Mouse (Mus musculus) heart, embryonic 11.5 days (tissue): ENCODE data around the gene Urb1. TPM values are rescaled to one million over a fixed set of nuclear protein-coding genes. Genes with fewer than 3 reads are reported as not detected.

Experiments
- ATAC-seq: fragments of 200-750 bp; cut with Nextera tagmentation; replicated peaks from 2 replicates; pipeline ENCODE4 v1.8.0; 2017; ENCODE audit warnings: moderate library complexity; ENCODE audit not compliant: insufficient number of reproducible peaks, low FRiP score, low TSS enrichment
- H3K27ac ChIP-seq: fragments of 300-500 bp; sonication (generic); 2 replicates; pipeline ENCODE4 v1.5.1; 2014; ENCODE audit warnings: mild to moderate bottlenecking, low read depth, low read length
- H3K27me3 ChIP-seq: fragments of 300-500 bp; sonication (generic); 2 replicates; pipeline ENCODE4 v1.6.1; 2014; ENCODE audit warnings: mild to moderate bottlenecking, low read length, mixed read lengths; ENCODE audit not compliant: control insufficient read depth, insufficient read depth
- H3K36me3 ChIP-seq: fragments of 300-500 bp; sonication (generic); 2 replicates; pipeline ENCODE4 v1.6.1; 2014; ENCODE audit warnings: mild to moderate bottlenecking, low read length, moderate library complexity, mixed read lengths; ENCODE audit not compliant: control insufficient read depth, insufficient read depth
- H3K4me1 ChIP-seq: fragments of 300-500 bp; sonication (generic); 2 replicates; pipeline ENCODE4 v1.6.1; 2014; ENCODE audit warnings: low read length; ENCODE audit not compliant: control insufficient read depth, insufficient read depth
- H3K4me2 ChIP-seq: fragments of 300-500 bp; sonication (generic); 2 replicates; pipeline ENCODE4 v1.6.1; 2014; ENCODE audit warnings: mild to moderate bottlenecking, moderate library complexity
- H3K4me3 ChIP-seq: fragments of 300-500 bp; sonication (generic); 2 replicates; pipeline ENCODE4 v1.5.1; 2014; ENCODE audit warnings: low read depth, low read length
- H3K9ac ChIP-seq: fragments of 300-500 bp; sonication (generic); 2 replicates; pipeline ENCODE4 v1.6.1; 2014; ENCODE audit warnings: mild to moderate bottlenecking, low read depth, low read length, moderate library complexity
- H3K9me3 ChIP-seq: fragments of 300-500 bp; sonication (generic); replicated peaks from 2 replicates; pipeline ENCODE4 v1.6.1; 2016; ENCODE audit warnings: low read length; ENCODE audit not compliant: control insufficient read depth
- WGBS: fragments of 180-500 bp; shearing (Covaris S2); extraction: QIAGEN DNeasy Blood & Tissue Kit; methylation state at CpG from one replicate; pipeline ENCODE4 v1.1.7; 2014; ENCODE audit not compliant: insufficient replicate concordance; 5-methylcytosine and 5-hydroxymethylcytosine counted together
- polyA plus RNA-seq: library from polyadenylated mRNA; unstranded; fragments of >200 nt; fragmentation: Nextera tagmentation; extraction: Ambion mirVana; gene quantifications from 2 replicates; pipeline ENCODE4 v1.2.1, GENCODE M21; 2014

Urb1 gene
- polyA plus RNA-seq, 1 experiment from 2014 or later: 9.9 TPM

DNA sequence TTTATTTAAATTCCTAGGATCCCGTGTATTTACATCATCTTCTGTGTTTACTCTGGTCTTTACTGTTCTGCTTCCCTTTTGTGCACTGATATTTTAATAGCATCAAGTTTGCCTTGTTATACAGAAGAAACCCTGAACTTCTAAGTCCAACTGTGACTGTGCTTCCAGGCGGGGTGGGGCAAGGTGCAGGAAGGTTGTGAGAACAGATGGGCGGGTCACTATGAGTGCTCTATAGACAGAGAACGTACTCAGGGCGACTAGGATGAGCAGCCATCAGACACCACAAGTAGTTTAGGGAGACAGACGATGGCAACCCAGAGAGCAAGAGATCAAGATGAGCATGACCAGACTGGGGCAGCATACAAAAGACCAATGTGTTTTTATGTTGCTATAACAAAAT lies 10.1 kb upstream of the Urb1 start:
- no peaks in the 10 kb centered on the region for H3K4me1 ChIP-seq
- H3K9ac ChIP-seq: no peak overlapping the region
- no peak overlapping the region for H3K27ac ChIP-seq
- no peaks in the 10 kb centered on the region for H3K36me3 ChIP-seq
- no peak for ATAC-seq
- H3K9me3 ChIP-seq: no peaks in the 10 kb centered on the region
- H3K4me2 ChIP-seq: no peak overlapping the region
- H3K27me3 ChIP-seq: no peaks in the 10 kb centered on the region
- WGBS: 66% methylated on average over 6 of the region's 6 CpGs
- no peak overlapping the region for H3K4me3 ChIP-seq

DNA sequence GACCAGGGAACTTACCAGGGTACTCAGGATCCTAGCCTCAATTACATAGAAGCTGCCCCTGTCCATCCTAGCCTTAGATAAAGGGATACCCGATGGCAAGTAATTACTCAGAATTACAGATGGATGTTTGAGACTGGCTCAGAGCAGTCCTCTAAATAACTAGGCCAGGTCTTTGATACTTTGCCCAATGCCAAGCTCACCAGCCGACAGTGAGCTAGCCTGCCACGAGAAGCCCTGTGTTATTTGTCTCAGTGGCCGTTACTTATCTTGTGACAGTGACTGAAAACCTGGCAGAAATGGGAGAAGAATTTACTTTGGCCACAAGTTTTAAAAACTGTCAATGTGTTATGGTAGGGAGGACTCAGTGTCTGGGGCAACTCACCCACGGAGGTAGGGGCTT lies 1.9 kb upstream of the Urb1 start:
- peaks cover 11% of the 10 kb centered on the region for H3K4me1 ChIP-seq
- 72% methylated on average over 5 of the region's 5 CpGs for whole genome bisulfite sequencing
- no peaks in the 10 kb centered on the region for H3K36me3 ChIP-seq
- H3K9ac ChIP-seq: no peak overlapping the region
- H3K27me3 ChIP-seq: 0 out of 2 replicates have a peak, but pooled peaks cover 2% of the 10 kb centered on the region
- H3K4me2 ChIP-seq: no peak overlapping the region
- no peak overlapping the region for H3K27ac ChIP-seq
- no peak for ATAC-seq
- H3K4me3 ChIP-seq: no peak overlapping the region
- no peaks in the 10 kb centered on the region for H3K9me3 ChIP-seq

DNA sequence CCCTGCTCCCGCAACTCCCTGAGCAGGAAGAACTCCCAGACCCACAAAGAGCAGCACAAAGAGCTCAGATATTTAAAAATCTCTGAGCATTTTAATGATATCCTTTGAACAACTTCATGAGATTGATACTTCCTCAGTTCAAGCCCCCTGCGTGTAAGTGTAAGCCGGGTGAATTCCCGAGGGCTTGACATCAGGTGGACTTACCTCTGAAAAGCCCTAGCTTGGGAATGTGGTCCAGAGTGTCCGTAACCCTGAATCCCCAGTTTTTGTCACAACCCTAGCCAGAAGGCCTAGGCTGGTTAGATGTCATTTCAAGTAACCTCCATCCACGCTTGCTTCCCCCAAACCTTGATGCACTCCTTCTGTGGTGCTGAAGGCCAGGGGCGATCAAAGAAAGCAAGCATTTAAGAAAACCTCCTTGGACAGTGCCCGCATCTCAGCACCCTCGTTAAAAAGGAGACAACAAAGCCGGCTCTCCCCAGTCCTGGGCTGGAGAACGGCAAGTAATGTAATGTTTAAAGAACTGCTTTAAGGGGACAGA lies 573 bp upstream of the Urb1 start:
- H3K4me2 ChIP-seq: peak overlapping the region; percentile 64
- no peaks in the 10 kb centered on the region for H3K36me3 ChIP-seq
- H3K4me3 ChIP-seq: peak overlapping the region; percentile 78
- no peaks in the 10 kb centered on the region for H3K9me3 ChIP-seq
- 0 out of 2 replicates have a peak, but pooled peaks cover 2% of the 10 kb centered on the region for H3K27me3 ChIP-seq
- peak overlapping the region; percentile 16; the same call in 1 of the 2 replicates for H3K27ac ChIP-seq
- H3K9ac ChIP-seq: peak overlapping the region; percentile 52
- H3K4me1 ChIP-seq: peaks cover 11% of the 10 kb centered on the region
- ATAC-seq: no peak
- 47% methylated on average over 11 of the region's 11 CpGs for WGBS

DNA sequence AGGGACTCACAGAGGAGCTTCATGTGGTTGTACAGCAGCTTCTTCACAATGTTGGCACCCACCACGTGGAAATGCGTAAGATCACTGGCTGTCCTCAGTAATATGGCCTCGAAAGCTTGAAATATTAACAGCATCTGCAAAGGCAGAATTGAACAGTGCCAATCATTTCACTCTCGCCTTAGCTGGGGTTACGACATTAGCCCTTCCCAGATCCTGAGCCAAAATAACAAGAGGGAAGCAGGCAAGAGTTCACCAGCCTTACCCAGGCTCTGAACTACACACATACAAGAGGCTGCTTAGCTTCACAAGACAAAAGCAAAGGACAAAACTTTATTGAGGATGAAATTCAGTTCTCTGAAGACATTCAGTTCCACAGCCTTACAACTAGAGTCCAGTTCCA lies 5.7 kb downstream of the Urb1 start:
- peaks cover 2% of the 10 kb centered on the region; the same call in 1 of the 2 replicates for H3K36me3 ChIP-seq
- no peak for ATAC-seq
- H3K9me3 ChIP-seq: no peaks in the 10 kb centered on the region
- WGBS: 93% methylated on average over 5 of the region's 5 CpGs
- no peak overlapping the region for H3K4me2 ChIP-seq
- H3K9ac ChIP-seq: no peak overlapping the region
- no peak overlapping the region for H3K27ac ChIP-seq
- no peaks in the 10 kb centered on the region for H3K27me3 ChIP-seq
- H3K4me1 ChIP-seq: peaks cover 12% of the 10 kb centered on the region
- no peak overlapping the region for H3K4me3 ChIP-seq

DNA sequence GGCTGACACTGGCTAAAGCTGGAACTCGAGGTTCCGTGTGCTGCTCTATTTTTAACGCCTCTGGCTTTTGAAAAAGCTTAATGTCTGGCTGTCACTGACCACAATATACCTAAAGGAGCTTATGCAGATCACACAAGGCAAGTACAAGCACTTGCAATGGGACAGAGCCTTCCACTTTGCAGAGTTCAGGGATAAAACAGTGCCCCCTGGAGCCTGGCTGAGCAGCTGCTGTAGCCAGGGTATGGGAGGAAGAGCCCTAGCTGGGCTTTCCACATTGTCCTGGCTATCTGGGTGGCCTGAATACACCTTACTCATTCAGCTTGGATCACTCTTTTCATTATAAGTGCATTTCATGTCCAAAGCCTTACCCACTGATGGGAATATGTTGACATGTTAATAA lies 8.3 kb downstream of the Urb1 start:
- no peak overlapping the region for H3K4me2 ChIP-seq
- peaks cover 2% of the 10 kb centered on the region; the same call in 1 of the 2 replicates for H3K36me3 ChIP-seq
- 55% methylated on average over 3 of the region's 3 CpGs for WGBS
- no peak overlapping the region for H3K27ac ChIP-seq
- H3K4me1 ChIP-seq: peaks cover 9% of the 10 kb centered on the region; the same call in 1 of the 2 replicates
- no peaks in the 10 kb centered on the region for H3K27me3 ChIP-seq
- H3K9ac ChIP-seq: no peak overlapping the region
- peak; percentile 58; the same call in 1 of the 2 replicates for ATAC-seq
- no peaks in the 10 kb centered on the region for H3K9me3 ChIP-seq
- H3K4me3 ChIP-seq: no peak overlapping the region

DNA sequence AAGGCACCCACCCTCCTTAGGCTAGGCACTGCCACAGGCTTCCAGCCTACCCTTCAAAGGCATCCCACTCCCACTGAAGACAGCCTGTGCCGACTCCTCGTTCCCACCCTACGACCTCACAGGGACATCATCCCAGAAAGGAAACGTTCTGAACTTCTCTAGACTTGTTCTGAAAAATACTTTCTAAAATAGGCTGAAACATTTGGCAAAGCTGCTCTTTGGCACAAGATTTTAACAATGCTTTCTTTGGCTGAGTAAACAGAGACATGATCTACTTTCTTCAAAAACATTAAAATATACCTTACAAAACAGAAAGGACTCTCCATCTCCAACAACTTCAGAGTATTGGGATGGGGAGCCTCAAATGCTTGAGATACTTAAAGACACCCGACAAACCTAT lies 9.0 kb downstream of the Urb1 start:
- ATAC-seq: no peak
- Histone ChIP-seq H3K27me3 (no peaks in the 10 kb centered on the region), H3K9me3 (no peaks in the 10 kb centered on the region), H3K4me1 (peaks cover 9% of the 10 kb centered on the region; the same call in 1 of the 2 replicates), H3K4me3 (no peak overlapping the region), H3K27ac (no peak overlapping the region), H3K9ac (no peak overlapping the region), H3K4me2 (no peak overlapping the region), H3K36me3 (peaks cover 2% of the 10 kb centered on the region; the same call in 1 of the 2 replicates)
- WGBS: 94% methylated on average over 5 of the region's 5 CpGs

DNA sequence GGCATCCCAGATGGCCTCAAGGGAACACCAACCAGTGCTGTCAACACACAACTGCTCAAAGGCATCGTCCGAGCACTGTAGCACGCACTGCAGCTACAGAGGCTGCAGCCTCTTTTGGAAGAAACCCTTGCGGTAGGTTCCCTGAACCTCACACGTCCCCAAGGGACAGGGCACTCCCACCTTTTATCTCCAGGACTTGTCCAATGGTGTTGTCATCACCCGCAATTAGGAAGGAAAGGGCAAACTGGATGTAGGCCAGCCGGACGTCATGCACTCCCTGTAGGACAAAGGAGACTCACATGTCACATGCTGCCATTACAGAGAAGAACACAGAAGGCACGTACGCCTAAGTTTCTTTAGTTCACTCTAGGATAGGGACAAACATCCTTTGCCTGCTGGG lies 10.4 kb downstream of the Urb1 start:
- Histone ChIP-seq H3K4me3 (no peak overlapping the region), H3K9me3 (no peaks in the 10 kb centered on the region), H3K36me3 (peaks cover 2% of the 10 kb centered on the region; the same call in 1 of the 2 replicates), H3K4me1 (peaks cover 9% of the 10 kb centered on the region; the same call in 1 of the 2 replicates), H3K27ac (no peak overlapping the region), H3K4me2 (no peak overlapping the region), H3K9ac (no peak overlapping the region), H3K27me3 (no peaks in the 10 kb centered on the region)
- peak; percentile 52; the same call in 1 of the 2 replicates for ATAC-seq
- WGBS: 50% methylated on average over 10 of the region's 10 CpGs

DNA sequence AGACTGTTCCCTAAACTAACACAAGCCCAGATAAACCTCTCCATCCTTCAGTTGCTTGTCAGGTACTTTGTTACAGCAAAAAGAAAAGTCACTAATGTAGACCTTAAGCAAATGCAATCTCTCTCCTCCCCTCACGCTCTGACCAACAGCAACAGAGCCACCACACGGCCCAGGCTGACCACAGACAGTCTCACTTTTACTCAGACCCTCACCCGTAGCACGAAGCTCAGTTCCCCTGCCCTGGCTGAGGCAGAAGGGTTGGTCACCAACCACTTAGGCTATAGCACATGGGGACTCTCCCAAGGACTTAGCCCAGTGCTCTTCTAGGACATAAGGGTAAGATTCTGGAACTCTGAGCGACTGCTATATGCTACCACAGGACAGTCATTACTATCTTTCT lies 11.4 kb downstream of the Urb1 start:
- Histone ChIP-seq H3K9me3 (no peaks in the 10 kb centered on the region), H3K4me2 (no peak overlapping the region), H3K27me3 (no peaks in the 10 kb centered on the region), H3K4me1 (peaks cover 9% of the 10 kb centered on the region; the same call in 1 of the 2 replicates), H3K9ac (no peak overlapping the region), H3K27ac (no peak overlapping the region), H3K36me3 (peaks cover 2% of the 10 kb centered on the region; the same call in 1 of the 2 replicates), H3K4me3 (no peak overlapping the region)
- WGBS: 77% methylated on average over 5 of the region's 5 CpGs
- no peak for ATAC-seq

DNA sequence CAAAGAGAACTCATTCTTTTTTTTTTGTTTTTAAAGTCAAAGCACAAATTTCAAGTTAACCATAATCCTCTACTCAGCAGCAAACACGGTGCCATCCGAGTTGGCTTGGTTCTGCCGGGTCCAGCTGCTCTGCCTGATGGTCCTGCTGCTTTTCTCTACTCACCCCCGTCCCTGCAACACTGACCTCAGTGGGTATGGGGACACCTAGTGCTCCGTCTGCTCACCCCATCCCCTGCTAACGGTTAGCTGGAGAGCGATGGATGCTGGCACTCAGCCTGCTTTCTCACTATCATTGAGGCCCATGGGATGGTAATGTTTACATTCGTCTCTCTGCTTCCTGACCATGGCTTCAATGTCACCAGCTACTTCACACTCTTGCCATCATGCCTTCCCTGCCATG lies 11.8 kb downstream of the Urb1 start:
- 77% methylated on average over 8 of the region's 8 CpGs for WGBS
- Histone ChIP-seq H3K4me3 (no peak overlapping the region), H3K4me1 (peaks cover 9% of the 10 kb centered on the region; the same call in 1 of the 2 replicates), H3K4me2 (no peak overlapping the region), H3K36me3 (peaks cover 2% of the 10 kb centered on the region; the same call in 1 of the 2 replicates), H3K9ac (no peak overlapping the region), H3K27ac (no peak overlapping the region), H3K27me3 (no peaks in the 10 kb centered on the region), H3K9me3 (no peaks in the 10 kb centered on the region)
- no peak for ATAC-seq
